Mouse (Mus musculus) layer of hippocampus, adult 18-20 months (tissue): ENCODE measurements around the gene Pdrg1. TPM values are rescaled to one million over a fixed set of nuclear protein-coding genes. Genes with fewer than 3 reads are reported as not detected.

Experiments used
- DNase-seq, 2 experiments: peaks; one replicate each; pipeline ENCODE4 v3.0.0; 2022; ENCODE audit warnings: low spot score in 2 of 2
- long read RNA-seq: library from polyadenylated mRNA; stranded (forward); transcript quantifications from one replicate; pipeline ENCODE4 v2.0.0, GENCODE M21; 2021
- total RNA-seq, 2 experiments: library from RNA; stranded (reverse); gene quantifications; 2 replicates each; pipeline ENCODE4 v1.2.3; 2021

Gene Pdrg1
- 10 to 100 TPM; 40.5 to 42.9 TPM for total RNA-seq
- long read RNA-seq, transcript Pdrg1-201 (5 exons, 1,273 nt) = major isoform, 18 of 21 reads
- long read RNA-seq, partial matches to known transcripts = 0 of 21 reads
- long read RNA-seq, other reads (novel, unspliced or antisense) = 2 of 21 reads

GRCm38 (mm10) chr2:153014758-153015593 lies at the start of gene Pdrg1:
Pdrg1 (minus strand) TSS chr2:153015427.
- DNase-seq = peak; percentile 91 to 98

- no peak for DNase-seq
These were observed 49.2 kb upstream of the Pdrg1 start for GRCm38 (mm10) chr2:153064190-153064970.

GRCm38 (mm10) chr2:153063394-153063793 lies 48.2 kb upstream of the Pdrg1 start:
- no peak for DNase-seq

GRCm38 (mm10) chr2:153060216-153060615 lies 45.0 kb upstream of the Pdrg1 start:
- no peak for DNase-seq

- DNase-seq = no peak
These were observed 43.1 kb upstream of the Pdrg1 start for GRCm38 (mm10) chr2:153058365-153058764.

- DNase-seq = no peak
These were observed 40.2 kb upstream of the Pdrg1 start for GRCm38 (mm10) chr2:153055270-153055920.

- DNase-seq = no peak
These were observed 38.7 kb upstream of the Pdrg1 start for GRCm38 (mm10) chr2:153053896-153054295.

- no peak for DNase-seq
These were observed 37.6 kb upstream of the Pdrg1 start for GRCm38 (mm10) chr2:153052700-153053351.

- DNase-seq = no peak
These were observed 36.3 kb upstream of the Pdrg1 start for GRCm38 (mm10) chr2:153051537-153051936.

- DNase-seq = no peak
These were observed 35.9 kb upstream of the Pdrg1 start for GRCm38 (mm10) chr2:153051095-153051494.

GRCm38 (mm10) chr2:153049997-153050358 lies 34.8 kb upstream of the Pdrg1 start:
- no peak for DNase-seq

- peak in 1 of 2 experiments; percentile 40 for DNase-seq
These were observed 34.2 kb upstream of the Pdrg1 start for GRCm38 (mm10) chr2:153049288-153049996.

- peak; percentile 42 to 66 for DNase-seq
These were observed 32.7 kb upstream of the Pdrg1 start for GRCm38 (mm10) chr2:153047828-153048465.

GRCm38 (mm10) chr2:153045884-153046299 lies 30.7 kb upstream of the Pdrg1 start:
- DNase-seq = peak in 1 of 2 experiments; percentile 27

- no peak for DNase-seq
These were observed 28.7 kb upstream of the Pdrg1 start for GRCm38 (mm10) chr2:153043886-153044285.

- no peak for DNase-seq
These were observed 21.5 kb upstream of the Pdrg1 start for GRCm38 (mm10) chr2:153036690-153037089.

GRCm38 (mm10) chr2:153033545-153034230 lies 18.5 kb upstream of the Pdrg1 start:
- DNase-seq = no peak

GRCm38 (mm10) chr2:153032973-153033372 lies 17.7 kb upstream of the Pdrg1 start:
- no peak for DNase-seq
